Mouse (Mus musculus) heart, postnatal 0 days (tissue): ENCODE measurements at regions not wholly inside any gene's neighbourhood (a gene's known extent, or its start where the extent isn't known, plus 50 kb on each side); places are given as distances from the start of the nearest gene placed in this dataset.

Experiments used
- ATAC-seq: fragments of 200-750 bp; cut with Nextera tagmentation; 2 replicates; pipeline ENCODE4 v1.8.0; 2017; ENCODE audit warnings: low read depth, moderate number of reproducible peaks, moderate library complexity; ENCODE audit not compliant: insufficient read depth
- DNase-seq: peaks from one replicate; pipeline ENCODE4 v3.0.0-alpha.2; 2016; ENCODE audit warnings: low spot score
- H3K27ac ChIP-seq: fragments of 300-500 bp; sonication (generic); 2 replicates; pipeline ENCODE4 v1.5.1; 2014; ENCODE audit warnings: low read depth, mild to moderate bottlenecking
- H3K27me3 ChIP-seq: fragments of 300-500 bp; sonication (generic); 2 replicates; pipeline ENCODE4 v1.6.1; 2014; ENCODE audit warnings: low read length, mixed read lengths; ENCODE audit not compliant: control insufficient read depth, insufficient read depth
- H3K36me3 ChIP-seq: fragments of 300-500 bp; sonication (generic); replicated peaks from 2 replicates; pipeline ENCODE4 v1.6.1; 2014; ENCODE audit warnings: low read length, mixed read lengths; ENCODE audit not compliant: control insufficient read depth, insufficient read depth
- H3K4me1 ChIP-seq: fragments of 300-500 bp; sonication (generic); 2 replicates; pipeline ENCODE4 v1.6.1; 2014; ENCODE audit warnings: antibody characterized with exemption; ENCODE audit not compliant: control insufficient read depth, insufficient read depth
- H3K4me2 ChIP-seq: fragments of 300-500 bp; sonication (generic); 2 replicates; pipeline ENCODE4 v1.6.1; 2014; ENCODE audit warnings: low read depth, mild to moderate bottlenecking, low read length, moderate library complexity
- H3K4me3 ChIP-seq: fragments of 300-500 bp; sonication (generic); 2 replicates; pipeline ENCODE4 v1.5.1; 2014; ENCODE audit warnings: low read depth, low read length
- H3K9ac ChIP-seq: fragments of 300-500 bp; sonication (generic); replicated peaks from 2 replicates; pipeline ENCODE4 v1.6.1; 2014; ENCODE audit warnings: low read depth, low read length, mixed read lengths
- H3K9me3 ChIP-seq: fragments of 300-500 bp; sonication (generic); replicated peaks from 2 replicates; pipeline ENCODE4 v1.6.1; 2016; ENCODE audit warnings: low read length; ENCODE audit not compliant: control insufficient read depth
- CTCF ChIP-seq: IDR thresholded peaks from 2 replicates; pipeline ENCODE4 v1.5.1; 2016; ENCODE audit warnings: antibody characterized with exemption, control low read depth, low read depth
- EP300 ChIP-seq: IDR thresholded peaks from 2 replicates; pipeline ENCODE4 v1.6.1; 2016; ENCODE audit warnings: antibody characterized with exemption, low read depth
- WGBS: fragments of 180-500 bp; shearing (Covaris S2); extraction: QIAGEN DNeasy Blood & Tissue Kit; methylation state at CpG from one replicate; pipeline ENCODE4 v1.1.7; 2014; 5-methylcytosine and 5-hydroxymethylcytosine counted together

DNA sequence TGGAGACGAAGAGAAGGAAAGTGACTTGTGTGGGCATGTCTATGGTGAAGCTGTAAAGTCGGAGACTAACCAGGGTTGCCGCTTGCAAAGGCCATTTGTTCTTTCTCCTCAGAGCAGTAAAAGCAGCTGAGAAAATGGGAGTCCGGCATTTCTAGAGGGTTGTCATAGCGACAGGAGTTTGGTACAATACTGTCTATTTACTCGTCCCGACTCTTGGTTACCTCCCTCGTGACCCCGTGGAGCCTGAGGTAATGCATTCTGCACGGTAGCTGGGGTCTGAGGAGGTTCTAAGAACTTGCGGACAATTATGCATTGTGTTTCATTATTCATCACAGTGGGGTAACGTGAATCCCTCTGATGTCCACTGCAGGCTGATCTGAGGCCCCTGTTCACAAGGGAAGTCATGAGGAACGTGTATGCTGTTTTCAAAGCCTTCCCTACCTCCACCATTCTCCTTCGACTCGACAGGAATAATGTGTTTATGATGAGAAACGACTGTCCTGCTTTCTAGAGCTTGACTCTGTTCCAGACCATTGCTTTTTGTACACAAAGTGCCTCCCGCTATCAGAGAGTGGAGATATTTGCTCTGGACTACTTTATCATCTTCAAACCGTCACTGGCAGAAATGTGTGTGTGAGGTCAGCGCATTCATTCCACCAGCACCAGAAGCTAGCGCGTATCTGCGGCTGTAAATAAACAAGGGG is 55.1 kb upstream of the Ednrb start:
- 14% methylated on average over 22 of the region's 22 CpGs for WGBS
- peak overlapping the region; percentile 2; the same call in 1 of the 2 replicates for H3K27ac ChIP-seq
- H3K9ac ChIP-seq = no peak overlapping the region
- no peaks in the 10 kb centered on the region for H3K9me3 ChIP-seq
- H3K4me2 ChIP-seq = peak overlapping the region; percentile 61
- no peaks in the 10 kb centered on the region for H3K36me3 ChIP-seq
- H3K4me3 ChIP-seq = peak overlapping the region; percentile 27
- H3K4me1 ChIP-seq = peaks cover 6% of the 10 kb centered on the region; the same call in 1 of the 2 replicates
- TF ChIP-seq EP300 = no peak
- TF ChIP-seq CTCF = no peak
- ATAC-seq = peak; percentile 73
- no peaks in the 10 kb centered on the region for H3K27me3 ChIP-seq
- DNase-seq = peak; percentile 48

DNA sequence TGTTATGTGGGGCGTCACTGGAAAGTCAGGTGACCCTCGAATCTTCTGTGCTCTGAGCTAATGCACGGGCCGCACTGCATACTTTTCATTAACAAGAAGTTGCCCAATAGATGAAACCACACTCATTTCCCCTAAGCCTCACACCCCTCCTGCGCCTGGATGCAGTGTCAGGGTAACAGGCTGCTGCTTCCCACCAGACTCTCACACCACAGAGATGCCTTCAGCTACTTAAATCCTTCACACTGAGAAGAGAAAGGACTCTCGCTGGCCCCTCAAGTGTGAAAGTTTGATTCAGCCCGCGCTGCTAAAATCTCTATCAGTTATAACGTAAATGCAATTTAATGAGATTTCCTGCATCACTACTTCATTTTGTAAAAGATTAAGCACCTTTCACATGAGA is 54.5 kb upstream of the Ednrb start:
- no peak for ATAC-seq

DNA sequence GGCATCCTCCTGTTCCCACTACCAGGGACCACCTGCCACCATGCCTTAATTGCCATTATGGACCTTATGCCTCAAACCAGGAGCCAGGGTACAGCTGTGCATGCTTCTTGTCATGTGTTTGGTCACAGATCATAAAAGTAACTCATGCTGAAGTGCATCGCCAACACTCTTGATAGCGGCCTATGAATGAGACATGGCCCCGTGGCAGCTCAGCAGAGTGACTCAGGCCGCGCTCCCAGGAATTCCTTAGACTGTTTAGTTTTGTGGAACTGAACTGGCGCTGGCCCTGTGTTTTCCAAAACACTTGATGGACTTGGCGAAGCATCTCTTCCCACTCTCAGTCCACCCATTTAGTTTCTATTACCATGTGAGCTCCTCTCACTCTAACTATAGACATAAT is 51.1 kb upstream of the Ednrb start:
- no peak for ATAC-seq
- no peak for TF ChIP-seq EP300
- no peak for TF ChIP-seq CTCF
- 88% methylated on average over 7 of the region's 7 CpGs for WGBS
- H3K27me3 ChIP-seq = no peaks in the 10 kb centered on the region
- no peak overlapping the region for H3K4me3 ChIP-seq
- no peak overlapping the region for H3K27ac ChIP-seq
- peaks cover 6% of the 10 kb centered on the region; the same call in 1 of the 2 replicates for H3K4me1 ChIP-seq
- no peak overlapping the region for H3K4me2 ChIP-seq
- no peak for DNase-seq
- no peaks in the 10 kb centered on the region for H3K9me3 ChIP-seq
- H3K36me3 ChIP-seq = no peaks in the 10 kb centered on the region
- H3K9ac ChIP-seq = no peak overlapping the region

More for the DNA sequence above, 54.5 kb upstream of the Ednrb start:
- H3K4me3 ChIP-seq = peak overlapping the region; percentile 27
- H3K9me3 ChIP-seq = no peaks in the 10 kb centered on the region
- no peaks in the 10 kb centered on the region for H3K27me3 ChIP-seq
- peaks cover 6% of the 10 kb centered on the region; the same call in 1 of the 2 replicates for H3K4me1 ChIP-seq
- H3K4me2 ChIP-seq = peak overlapping the region; percentile 61
- H3K36me3 ChIP-seq = no peaks in the 10 kb centered on the region
- no peak overlapping the region for H3K27ac ChIP-seq
- no peak overlapping the region for H3K9ac ChIP-seq
- no peak for DNase-seq
- TF ChIP-seq CTCF (no peak), EP300 (no peak)
- WGBS = 38% methylated on average over 9 of the region's 9 CpGs
